ENCODE assay signal across 23 mouse cellular contexts in the genomic region with DNA sequence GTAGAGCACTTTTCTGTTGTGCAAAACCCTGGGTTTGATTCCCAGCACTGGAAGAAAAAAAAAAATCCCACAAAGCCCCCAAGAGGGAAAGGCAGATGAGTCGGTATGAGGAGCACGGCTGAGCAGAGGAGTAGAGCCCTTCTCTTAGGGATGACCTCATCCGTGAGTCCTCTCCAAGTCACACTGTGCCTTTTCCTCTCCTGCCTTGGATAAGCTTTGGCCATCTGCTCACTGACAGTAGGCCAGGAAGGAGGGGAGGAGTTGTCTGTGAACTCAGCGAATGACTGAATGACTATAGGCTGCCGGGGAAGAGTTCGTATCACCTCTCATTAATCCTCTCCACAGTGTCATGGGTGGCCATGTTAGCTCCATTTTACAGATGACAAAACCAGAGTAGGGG. TPM values are rescaled to one million over a fixed set of nuclear protein-coding genes. Genes with fewer than 3 reads are reported as not detected.
DNase-seq lines count a peak whose midpoint lies in the region; TF ChIP-seq lines count a peak whose summit lies in the region.
"Had no signal": no experiment of that assay in that cellular context is flagged by ENCODE, and none has a peak within 500 bp of the region (broad histone marks: within the 10 kb centered on the region; RNA-seq: fewer than 3 reads in every experiment).

No protein-coding gene starts in this region.

- H3K4me1 ChIP-seq in lung, adult 2 months (ENCODE audit: control insufficient read depth, insufficient read depth, low read length), result peaks cover 8% of the 10 kb centered on the region; the same call in 1 of the 2 replicates
- H3K4me1 ChIP-seq in brown adipose tissue, adult 24 weeks (ENCODE audit: control insufficient read depth, insufficient read depth, insufficient read length, low read length), result peaks cover 2% of the 10 kb centered on the region

- H3K4me3 ChIP-seq in lung, adult 2 months (replicated peaks; ENCODE audit: extremely low read depth, low read depth, low read length), result no peak overlapping the region
- H3K4me3 ChIP-seq in brown adipose tissue, adult 24 weeks (ENCODE audit: insufficient read depth, low read depth, low read length), result no peak overlapping the region
- H3K4me3 ChIP-seq: embryonic facial prominence, embryonic 12.5 days; hindbrain, embryonic 13.5 days; left cerebral cortex, adult 2 months; neural tube, embryonic 12.5 days; stomach, embryonic 15.5 days had no signal

- TF ChIP-seq CTCF in lung, adult 2 months (IDR thresholded peaks at IDR 0.05; ENCODE audit: insufficient read depth, low read length), result no peak

- 48% methylated on average over 6 of the region's 6 CpGs for WGBS in lung, adult 2 months

- peak overlapping the region; percentile 39; the same call in 1 of the 2 replicates for H3K27ac ChIP-seq in brown adipose tissue, adult 24 weeks (replicated peaks; ENCODE audit: low read depth, low read length)
- H3K27ac ChIP-seq: embryonic facial prominence, embryonic 12.5 days; hindbrain, embryonic 13.5 days; neural tube, embryonic 12.5 days; stomach, embryonic 15.5 days had no signal

- DNase-seq in lung, adult 2 months, result no peak
- no peak for DNase-seq in lung, postnatal 14 days
- DNase-seq in adipocyte (ENCODE audit: low spot score), result peak; percentile 52
- peak; percentile 95 for DNase-seq in cerebellum, adult 9-11 months
- no peak for DNase-seq in right cerebral cortex, postnatal 10 days (ENCODE audit: low spot score in 2 of 2)
- DNase-seq in right cerebral cortex, adult 18-20 months, result no peak
- DNase-seq in adrenal gland, postnatal 25 days, result no peak
- DNase-seq: adrenal gland, adult 2 months; forebrain, postnatal 0 days; heart, postnatal 10 days; kidney, adult 8-10 months; kidney, postnatal 25 days; layer of hippocampus, adult 9-11 months; right cerebral cortex, postnatal 25 days; thymus, adult 2 months had no signal

- peak; percentile 30; the same call in 1 of the 2 replicates for TF ChIP-seq POLR2A in lung, adult 2 months (IDR thresholded peaks at IDR 0.05; ENCODE audit: borderline replicate concordance, extremely low read depth, low read depth, low read length)

RNA-seq across cellular contexts. Expression of gene Car4, which starts 3.2 kb away (rescaled TPM):
- polyA plus RNA-seq in lung, adult 2 months (2012; rRNA removed), result 143 and 190 TPM in 2 replicates
- 26.3 and 58.9 TPM in 2 replicates for polyA plus RNA-seq in brown adipose tissue, adult 24 weeks (2012; ENCODE audit: insufficient read depth, insufficient read length, missing spikeins)
- 5.3 and 7.9 TPM in 2 replicates for total RNA-seq in adrenal gland, postnatal 25 days (2021)
- total RNA-seq: megakaryocyte progenitor cell, adult 5-6 weeks had no signal
- polyA plus RNA-seq: C2C12 had no signal

RNA-seq across cellular contexts. Expression of gene Znhit3, which starts 44.6 kb away (rescaled TPM):
- 6.5 and 7.7 TPM in 2 replicates for polyA plus RNA-seq in lung, adult 2 months (2012; rRNA removed)
- polyA plus RNA-seq in brown adipose tissue, adult 24 weeks (2012; ENCODE audit: insufficient read depth, insufficient read length, missing spikeins), result 18.5 and 22.0 TPM in 2 replicates
- 11.2 and 11.6 TPM in 2 replicates for total RNA-seq in adrenal gland, postnatal 25 days (2021)

Comparison
In these comparisons a context has a peak if more than half of its experiments do, and no peak if none do; other contexts are left out.
1. DNase-seq: peak in adipocyte (single experiment) and cerebellum, adult 9-11 months (single experiment); none in lung, adult 2 months (single experiment), lung, postnatal 14 days (single experiment), right cerebral cortex, postnatal 10 days (0 of 2), right cerebral cortex, adult 18-20 months (single experiment) and adrenal gland, postnatal 25 days (single experiment).